Mouse (Mus musculus): ENCODE measurements around the gene Cabin1. TPM values are rescaled to one million over a fixed set of nuclear protein-coding genes. Genes with fewer than 3 reads are reported as not detected.

The Cabin1 gene
- polyA plus RNA-seq, 1 experiment from 2014 or later, result 30.8 TPM

DNA sequence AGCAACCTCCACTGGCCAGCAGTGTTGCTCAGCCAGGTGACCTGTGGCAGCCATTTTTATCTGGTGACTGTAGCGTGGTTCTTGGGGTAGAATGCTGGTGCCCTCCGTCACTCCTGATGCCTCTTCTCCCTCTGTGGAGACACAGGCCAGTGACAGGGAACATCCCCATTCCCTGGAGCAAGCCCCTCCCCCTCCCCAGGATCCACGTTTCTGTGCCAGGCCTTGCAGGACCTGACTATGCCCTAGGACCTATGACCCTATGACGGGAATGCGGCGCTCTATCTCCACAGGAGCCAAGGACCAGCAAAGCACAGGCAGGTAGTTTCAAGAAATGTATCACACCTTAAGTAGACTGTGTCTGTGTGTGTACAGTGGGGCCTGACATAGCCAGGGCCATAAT is 116.0 kb downstream of the Cabin1 start:
- WGBS, result 90% methylated on average over 6 of the region's 6 CpGs
- Histone ChIP-seq H3K36me3 (ENCODE audit: control insufficient read depth, insufficient read depth, low read length) (peaks cover 71% of the 10 kb centered on the region), H3K4me1 (ENCODE audit: control insufficient read depth in 2 of 2, insufficient read depth in 2 of 2, low read length in 2 of 2) (peaks cover 22 to 28% of the 10 kb centered on the region in 2 experiments), H3K27me3 (ENCODE audit: control insufficient read depth, insufficient read depth, low read length) (no peaks in the 10 kb centered on the region), H3K4me2 (ENCODE audit: low read length) (no peak overlapping the region), H3K27ac (replicated peaks in 1 of 2; ENCODE audit: control insufficient read depth in 1 of 2, insufficient read depth in 1 of 2, low read depth in 2 of 2, low read length in 2 of 2) (peak overlapping the region; percentile 89 to 93), H3K9me3 (ENCODE audit: control insufficient read depth, low read length) (no peaks in the 10 kb centered on the region), H3K9ac (ENCODE audit: low read length) (no peak overlapping the region), H3K4me3 (ENCODE audit: control insufficient read depth in 1 of 2, insufficient read depth in 1 of 2, low read depth in 1 of 2, low read length in 2 of 2) (no peak overlapping the region)
- no peak for ATAC-seq (ENCODE audit: insufficient number of reproducible peaks, insufficient read depth, low FRiP score, low read depth)

DNA sequence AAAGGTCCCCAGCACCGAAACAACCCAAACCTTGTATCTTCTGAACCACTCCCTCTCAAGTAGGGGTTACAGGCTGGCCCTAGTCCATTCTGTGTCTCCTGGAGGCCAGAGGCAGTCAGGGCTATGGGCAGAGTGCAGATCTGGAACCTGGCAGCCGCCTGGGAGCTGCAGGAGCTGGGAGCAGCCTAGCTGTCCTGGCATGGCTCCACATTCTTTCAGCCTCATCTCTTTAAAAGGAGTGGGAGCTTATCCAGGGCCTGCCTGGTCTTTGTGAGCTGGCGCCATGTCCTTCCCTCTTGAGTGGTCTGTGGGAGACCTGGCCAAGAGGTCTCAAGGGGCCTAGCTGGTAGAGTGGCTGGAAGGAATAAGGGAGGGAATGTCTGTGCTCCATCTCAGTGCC is 116.8 kb downstream of the Cabin1 start:
- Histone ChIP-seq H3K9ac (ENCODE audit: low read length) (no peak overlapping the region), H3K27ac (replicated peaks in 1 of 2; ENCODE audit: control insufficient read depth in 1 of 2, insufficient read depth in 1 of 2, low read depth in 2 of 2, low read length in 2 of 2) (peak overlapping the region; percentile 89 to 93), H3K27me3 (ENCODE audit: control insufficient read depth, insufficient read depth, low read length) (no peaks in the 10 kb centered on the region), H3K4me1 (ENCODE audit: control insufficient read depth in 2 of 2, insufficient read depth in 2 of 2, low read length in 2 of 2) (peaks cover 23 to 32% of the 10 kb centered on the region in 2 experiments), H3K36me3 (ENCODE audit: control insufficient read depth, insufficient read depth, low read length) (peaks cover 64% of the 10 kb centered on the region), H3K9me3 (ENCODE audit: control insufficient read depth, low read length) (no peaks in the 10 kb centered on the region), H3K4me2 (ENCODE audit: low read length) (no peak overlapping the region), H3K4me3 (ENCODE audit: control insufficient read depth in 1 of 2, insufficient read depth in 1 of 2, low read depth in 1 of 2, low read length in 2 of 2) (no peak overlapping the region)
- ATAC-seq (ENCODE audit: insufficient number of reproducible peaks, insufficient read depth, low FRiP score, low read depth), result peak; percentile 74
- WGBS, result 28% methylated on average over 3 of the region's 3 CpGs

DNA sequence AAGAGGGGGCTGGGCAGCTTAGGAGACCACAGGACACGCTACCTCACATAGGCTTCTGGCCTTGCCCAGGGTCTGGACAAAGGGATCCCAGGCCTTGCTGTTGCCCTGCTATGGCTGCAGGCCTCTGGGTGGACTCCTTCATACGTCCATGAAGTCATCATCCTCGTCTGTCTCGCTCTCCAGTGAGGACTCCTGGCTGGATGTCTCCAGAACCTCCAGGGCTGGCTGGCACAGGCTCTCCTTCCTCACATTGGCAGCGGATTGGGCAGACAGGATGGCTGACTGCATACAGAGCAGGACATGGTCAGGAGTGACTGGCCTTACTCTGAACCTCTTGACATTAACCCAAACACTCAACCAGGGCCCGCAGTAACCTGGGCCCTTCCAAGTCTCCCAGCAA is 117.7 kb downstream of the Cabin1 start:
- H3K9me3 ChIP-seq (ENCODE audit: control insufficient read depth, low read length), result no peaks in the 10 kb centered on the region
- no peak overlapping the region for H3K4me3 ChIP-seq (ENCODE audit: control insufficient read depth in 1 of 2, insufficient read depth in 1 of 2, low read depth in 1 of 2, low read length in 2 of 2)
- no peaks in the 10 kb centered on the region for H3K27me3 ChIP-seq (ENCODE audit: control insufficient read depth, insufficient read depth, low read length)
- H3K4me1 ChIP-seq (ENCODE audit: control insufficient read depth in 2 of 2, insufficient read depth in 2 of 2, low read length in 2 of 2), result peaks cover 23 to 32% of the 10 kb centered on the region in 2 experiments
- H3K36me3 ChIP-seq (ENCODE audit: control insufficient read depth, insufficient read depth, low read length), result peaks cover 54% of the 10 kb centered on the region
- H3K27ac ChIP-seq (replicated peaks in 1 of 2; ENCODE audit: control insufficient read depth in 1 of 2, insufficient read depth in 1 of 2, low read depth in 2 of 2, low read length in 2 of 2), result peak overlapping the region; percentile 89 to 93; a peak in 3 of 4 replicates
- H3K4me2 ChIP-seq (ENCODE audit: low read length), result no peak overlapping the region
- 89% methylated on average over 6 of the region's 6 CpGs for WGBS
- no peak for ATAC-seq (ENCODE audit: insufficient number of reproducible peaks, insufficient read depth, low FRiP score, low read depth)
- H3K9ac ChIP-seq (ENCODE audit: low read length), result 0 out of 2 replicates have a peak overlapping the region, but pooled peaks have one; percentile 17

DNA sequence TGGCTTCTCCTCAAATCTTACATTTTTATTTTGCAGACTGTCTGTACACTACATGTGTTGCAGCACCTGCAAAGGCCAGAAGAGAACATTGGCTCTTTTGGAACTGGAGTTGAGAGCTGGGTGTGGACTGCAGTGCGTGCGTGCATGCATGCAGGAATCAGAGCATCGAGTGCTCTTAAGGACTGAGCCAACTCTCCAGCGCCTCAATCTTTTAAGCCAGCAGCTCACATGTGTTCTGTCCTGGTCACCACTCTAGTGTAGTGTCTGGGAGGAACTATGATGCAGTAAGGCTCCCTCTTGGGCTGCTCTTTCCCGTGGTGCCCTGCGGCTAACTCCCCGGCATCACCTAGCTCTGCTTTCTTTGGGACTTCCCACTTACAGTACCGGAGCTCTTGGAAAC is 118.5 kb downstream of the Cabin1 start:
- H3K9ac ChIP-seq (ENCODE audit: low read length), result no peak overlapping the region
- no peak overlapping the region for H3K4me2 ChIP-seq (ENCODE audit: low read length)
- no peaks in the 10 kb centered on the region for H3K27me3 ChIP-seq (ENCODE audit: control insufficient read depth, insufficient read depth, low read length)
- peaks cover 46% of the 10 kb centered on the region for H3K36me3 ChIP-seq (ENCODE audit: control insufficient read depth, insufficient read depth, low read length)
- H3K4me1 ChIP-seq (ENCODE audit: control insufficient read depth in 2 of 2, insufficient read depth in 2 of 2, low read length in 2 of 2), result peaks cover 23 to 32% of the 10 kb centered on the region in 2 experiments
- ATAC-seq (ENCODE audit: insufficient number of reproducible peaks, insufficient read depth, low FRiP score, low read depth), result no peak
- WGBS, result 91% methylated on average over 8 of the region's 8 CpGs
- no peak overlapping the region for H3K27ac ChIP-seq (replicated peaks in 1 of 2; ENCODE audit: control insufficient read depth in 1 of 2, insufficient read depth in 1 of 2, low read depth in 2 of 2, low read length in 2 of 2)
- no peaks in the 10 kb centered on the region for H3K9me3 ChIP-seq (ENCODE audit: control insufficient read depth, low read length)
- H3K4me3 ChIP-seq (ENCODE audit: control insufficient read depth in 1 of 2, insufficient read depth in 1 of 2, low read depth in 1 of 2, low read length in 2 of 2), result no peak overlapping the region

DNA sequence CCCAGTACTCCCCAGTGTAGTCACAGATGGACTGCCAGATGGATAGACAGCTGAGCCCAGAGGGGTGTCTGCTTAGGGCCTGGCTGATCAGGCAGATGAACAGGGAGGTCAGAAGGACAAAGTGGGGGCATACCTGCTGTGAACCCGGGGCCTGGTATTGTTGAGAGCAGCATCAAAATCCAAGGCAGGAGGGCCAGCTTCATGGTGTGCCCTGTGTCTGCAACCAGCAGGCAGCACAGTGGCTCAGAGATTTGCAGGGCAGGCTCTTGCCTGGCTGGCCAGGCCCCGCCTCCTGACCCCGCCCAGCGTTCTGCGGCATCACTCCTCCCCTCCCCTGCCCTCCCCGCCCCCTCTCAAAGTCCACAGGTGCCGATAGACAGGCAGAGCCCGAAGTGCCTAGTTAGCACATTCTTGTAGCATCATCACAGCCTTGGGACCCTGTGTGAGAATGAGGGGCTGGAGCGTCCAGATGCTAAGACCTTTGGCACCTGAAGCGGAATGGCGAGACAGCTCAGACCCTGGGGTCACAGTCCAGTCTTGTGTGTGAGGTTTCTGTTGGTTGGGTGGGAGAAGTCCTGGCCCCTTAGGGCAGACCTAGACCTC is 120.3 kb downstream of the Cabin1 start, which contains the start of gene Susd2:
Susd2 (minus strand) TSS at position 268 of the 603 bp plus-strand sequence.
- WGBS, result 5% methylated on average over 11 of the region's 11 CpGs
- H3K9me3 ChIP-seq (ENCODE audit: control insufficient read depth, low read length), result no peaks in the 10 kb centered on the region
- peak within 1 kb of the TSS; percentile 45 for H3K4me2 ChIP-seq (ENCODE audit: low read length)
- 0 out of 2 replicates have a peak, but pooled peaks have one; percentile 24 for ATAC-seq (ENCODE audit: insufficient number of reproducible peaks, insufficient read depth, low FRiP score, low read depth)
- H3K4me3 ChIP-seq (ENCODE audit: control insufficient read depth in 1 of 2, insufficient read depth in 1 of 2, low read depth in 1 of 2, low read length in 2 of 2), result no peak within 1 kb of the TSS
- peak within 1 kb of the TSS; percentile 49 for H3K9ac ChIP-seq (ENCODE audit: low read length)
- peak within 1 kb of the TSS in 1 of 2 experiments; percentile 45; a peak in 2 of 4 replicates for H3K27ac ChIP-seq (replicated peaks in 1 of 2; ENCODE audit: control insufficient read depth in 1 of 2, insufficient read depth in 1 of 2, low read depth in 2 of 2, low read length in 2 of 2)
- H3K36me3 ChIP-seq (ENCODE audit: control insufficient read depth, insufficient read depth, low read length), result peaks cover 29% of the 10 kb centered on the region
- H3K4me1 ChIP-seq (ENCODE audit: control insufficient read depth in 2 of 2, insufficient read depth in 2 of 2, low read length in 2 of 2), result peaks cover 23 to 32% of the 10 kb centered on the region in 2 experiments
- H3K27me3 ChIP-seq (ENCODE audit: control insufficient read depth, insufficient read depth, low read length), result no peaks in the 10 kb centered on the region

DNA sequence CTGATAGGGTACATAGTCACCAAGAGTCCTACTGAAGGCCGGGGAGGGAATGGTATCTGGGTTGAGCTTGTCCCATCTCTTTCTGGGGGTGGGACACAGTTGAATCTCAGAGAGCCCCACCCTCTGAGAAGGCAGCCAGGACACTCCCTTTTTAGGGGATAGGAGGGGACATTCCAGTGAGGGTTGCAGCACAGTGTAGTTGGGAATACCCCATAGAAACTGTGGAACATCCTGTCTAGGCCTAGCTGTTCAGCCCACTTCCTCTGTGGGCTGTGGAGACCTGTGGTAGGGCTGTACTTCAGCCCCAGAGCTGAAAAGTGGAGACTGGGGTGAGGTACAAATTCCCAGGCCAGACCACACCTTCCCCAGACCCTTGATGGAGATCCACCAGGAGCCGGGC is 121.2 kb downstream of the Cabin1 start:
- H3K9me3 ChIP-seq (ENCODE audit: control insufficient read depth, low read length), result no peaks in the 10 kb centered on the region
- H3K9ac ChIP-seq (ENCODE audit: low read length), result peak overlapping the region; percentile 49; the same call in 1 of the 2 replicates
- peaks cover 19% of the 10 kb centered on the region for H3K36me3 ChIP-seq (ENCODE audit: control insufficient read depth, insufficient read depth, low read length)
- 87% methylated on average over 2 of the region's 2 CpGs for WGBS
- H3K4me2 ChIP-seq (ENCODE audit: low read length), result peak overlapping the region; percentile 45; the same call in 1 of the 2 replicates
- H3K27ac ChIP-seq (replicated peaks in 1 of 2; ENCODE audit: control insufficient read depth in 1 of 2, insufficient read depth in 1 of 2, low read depth in 2 of 2, low read length in 2 of 2), result 0 out of 4 replicates have a peak overlapping the region, but pooled peaks of 1 of the 2 experiments have one; percentile 33
- peaks cover 19 to 30% of the 10 kb centered on the region in 2 experiments for H3K4me1 ChIP-seq (ENCODE audit: control insufficient read depth in 2 of 2, insufficient read depth in 2 of 2, low read length in 2 of 2)
- no peaks in the 10 kb centered on the region for H3K27me3 ChIP-seq (ENCODE audit: control insufficient read depth, insufficient read depth, low read length)
- ATAC-seq (ENCODE audit: insufficient number of reproducible peaks, insufficient read depth, low FRiP score, low read depth), result no peak
- H3K4me3 ChIP-seq (ENCODE audit: control insufficient read depth in 1 of 2, insufficient read depth in 1 of 2, low read depth in 1 of 2, low read length in 2 of 2), result no peak overlapping the region

DNA sequence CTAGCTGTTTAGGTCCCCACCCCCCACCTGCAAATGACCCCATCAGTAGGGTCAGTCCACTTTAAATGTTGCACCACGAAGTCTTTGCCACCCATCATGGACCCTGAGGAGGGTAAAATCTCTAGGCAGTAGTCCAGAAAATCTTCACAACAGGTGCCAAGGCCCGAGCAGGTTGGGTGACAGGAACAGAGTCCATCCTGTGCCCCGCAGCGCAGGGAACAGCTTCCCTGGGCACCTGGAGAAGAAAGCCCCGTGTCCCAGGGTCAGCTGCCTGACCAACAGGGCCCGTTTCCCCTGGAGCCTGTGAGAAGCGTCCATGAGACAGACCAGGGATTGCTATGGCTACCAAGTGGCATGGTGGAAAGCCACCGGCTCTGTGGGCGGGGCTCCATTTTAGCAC is 121.7 kb downstream of the Cabin1 start:
- Histone ChIP-seq H3K4me3 (ENCODE audit: control insufficient read depth in 1 of 2, insufficient read depth in 1 of 2, low read depth in 1 of 2, low read length in 2 of 2) (no peak overlapping the region), H3K36me3 (ENCODE audit: control insufficient read depth, insufficient read depth, low read length) (peaks cover 17% of the 10 kb centered on the region), H3K27me3 (ENCODE audit: control insufficient read depth, insufficient read depth, low read length) (no peaks in the 10 kb centered on the region), H3K4me1 (ENCODE audit: control insufficient read depth in 2 of 2, insufficient read depth in 2 of 2, low read length in 2 of 2) (peaks cover 15 to 25% of the 10 kb centered on the region in 2 experiments), H3K9ac (ENCODE audit: low read length) (no peak overlapping the region), H3K27ac (replicated peaks in 1 of 2; ENCODE audit: control insufficient read depth in 1 of 2, insufficient read depth in 1 of 2, low read depth in 2 of 2, low read length in 2 of 2) (no peak overlapping the region), H3K9me3 (ENCODE audit: control insufficient read depth, low read length) (no peaks in the 10 kb centered on the region), H3K4me2 (ENCODE audit: low read length) (no peak overlapping the region)
- no peak for ATAC-seq (ENCODE audit: insufficient number of reproducible peaks, insufficient read depth, low FRiP score, low read depth)
- WGBS, result 74% methylated on average over 9 of the region's 9 CpGs

Measured in heart, embryonic 14.5 days (tissue).